Comparison of ENCODE assay signal across 20 mouse cellular contexts in genomic region chr3:58116848-58117247, GRCm38 (mm10).
DNase-seq lines count a peak whose midpoint lies in the region; ATAC-seq and TF ChIP-seq lines count a peak whose summit lies in the region.
"Had no signal": no experiment of that assay in that cellular context is flagged by ENCODE, and none has a peak within 500 bp of the region (broad histone marks: within the 10 kb centered on the region; RNA-seq: fewer than 3 reads in every experiment).

No protein-coding gene starts in this region.

- H3K27me3 ChIP-seq in forebrain, embryonic 16.5 days (replicated peaks; ENCODE audit: control insufficient read depth, insufficient read depth, low read length) = no peaks in the 10 kb centered on the region
- H3K27me3 ChIP-seq: CH12.LX; neural tube, embryonic 13.5 days had no signal

- peak overlapping the region; percentile 59; the same call in 1 of the 2 replicates for H3K27ac ChIP-seq in cortical plate, adult 2 months (ENCODE audit: insufficient read depth, low read length)
- H3K27ac ChIP-seq in forebrain, embryonic 16.5 days (ENCODE audit: low read length) = no peak overlapping the region
- H3K27ac ChIP-seq: neural tube, embryonic 13.5 days had no signal

- H3K9ac ChIP-seq in forebrain, embryonic 16.5 days (replicated peaks; ENCODE audit: low read depth, low read length) = no peak overlapping the region
- H3K9ac ChIP-seq: neural tube, embryonic 13.5 days had no signal

- peaks cover 2% of the 10 kb centered on the region; the same call in 1 of the 2 replicates for H3K4me1 ChIP-seq in cortical plate, adult 2 months (ENCODE audit: control insufficient read depth, insufficient read depth, low read length)
- 0 out of 2 replicates have a peak, but pooled peaks cover 2% of the 10 kb centered on the region for H3K4me1 ChIP-seq in forebrain, embryonic 16.5 days (replicated peaks; ENCODE audit: control insufficient read depth, insufficient read depth, low read length)

- TF ChIP-seq POLR2A in cortical plate, adult 2 months (IDR thresholded peaks at IDR 0.05; ENCODE audit: extremely low read depth, insufficient read depth, low read length) = no peak

- no peak for TF ChIP-seq CTCF in cortical plate, adult 2 months (IDR thresholded peaks at IDR 0.05; ENCODE audit: extremely low read depth, insufficient read depth, low read length)

- no peak overlapping the region for H3K4me2 ChIP-seq in forebrain, embryonic 16.5 days (ENCODE audit: low read length)
- H3K4me2 ChIP-seq: neural tube, embryonic 13.5 days had no signal

- no peaks in the 10 kb centered on the region for H3K36me3 ChIP-seq in forebrain, embryonic 16.5 days (ENCODE audit: control insufficient read depth, insufficient read depth)
- H3K36me3 ChIP-seq: neural tube, embryonic 13.5 days had no signal

- 86% methylated on average over 7 of the region's 7 CpGs for WGBS in forebrain, embryonic 16.5 days

- no peaks in the 10 kb centered on the region for H3K9me3 ChIP-seq in forebrain, embryonic 16.5 days (ENCODE audit: control insufficient read depth, low read length)
- H3K9me3 ChIP-seq: neural tube, embryonic 13.5 days had no signal

- peak; percentile 51 for DNase-seq in layer of hippocampus, adult 11-12 months (ENCODE audit: low spot score)
- DNase-seq in layer of hippocampus, postnatal 25 days (ENCODE audit: extremely low spot score in 1 of 2, low spot score in 1 of 2) = no peak
- peak; percentile 46 to 66 for DNase-seq in layer of hippocampus, adult 8-10 months (ENCODE audit: low spot score in 2 of 2)
- peak; percentile 40 to 58 for DNase-seq in right cerebral cortex, postnatal 10 days (ENCODE audit: low spot score in 2 of 2)
- DNase-seq in yolk sac, embryonic 10.5 days (ENCODE audit: low spot score) = no peak
- DNase-seq: adrenal gland, postnatal 25 days; cerebellum, adult 8-10 months; gastrocnemius, postnatal 10 days; heart, adult 18-20 months; heart, postnatal 4 days; kidney, adult 2 months; kidney, postnatal 14 days; lung, adult 18-20 months; spleen, adult 18-20 months had no signal

- H3K4me3 ChIP-seq in cortical plate, adult 2 months (ENCODE audit: insufficient read depth, low read length) = no peak overlapping the region
- H3K4me3 ChIP-seq in forebrain, embryonic 16.5 days (replicated peaks; ENCODE audit: low read length) = no peak overlapping the region
- H3K4me3 ChIP-seq: neural tube, embryonic 13.5 days had no signal

- ATAC-seq in forebrain, embryonic 16.5 days = no peak
- ATAC-seq: forebrain, embryonic 14.5 days; hindbrain, embryonic 16.5 days had no signal

Comparison
In these comparisons a context has a peak if more than half of its experiments do, and no peak if none do; other contexts are left out.
1. DNase-seq: peak in layer of hippocampus, adult 11-12 months (single experiment), layer of hippocampus, adult 8-10 months (2 of 2) and right cerebral cortex, postnatal 10 days (2 of 2); none in layer of hippocampus, postnatal 25 days (0 of 2) and yolk sac, embryonic 10.5 days (single experiment).